Mouse (Mus musculus): ENCODE measurements at regions not wholly inside any gene's neighbourhood (a gene's known extent, or its start where the extent isn't known, plus 50 kb on each side); places are given as distances from the start of the nearest gene placed in this dataset.

- no peak for TF ChIP-seq CTCF (IDR thresholded peaks at IDR 0.05; ENCODE audit: borderline replicate concordance, extremely low read depth, insufficient read depth, insufficient read length)
- TF ChIP-seq POLR2A (IDR thresholded peaks at IDR 0.05; ENCODE audit: borderline replicate concordance, extremely low read depth, insufficient read depth, insufficient read length, poor library complexity, severe bottlenecking): no peak
Measured at GRCm38 (mm10) chr14:61665815-61666214, 58.6 kb downstream of the Kcnrg start.

Measured in brain, embryonic 14.5 days (tissue).